Comparison of ENCODE assay signal across 8 mouse cellular contexts in genomic region chr9:56223429-56224051, GRCm38 (mm10). TPM values are rescaled to one million over a fixed set of nuclear protein-coding genes. Genes with fewer than 3 reads are reported as not detected.
A peak's percentile ranks its signal among the peaks of the same experiment; 100 is the strongest.
DNase-seq lines count a peak whose midpoint lies in the region; ATAC-seq and TF ChIP-seq lines count a peak whose summit lies in the region.
"Not testable (repeated sequence)": the region's sequence is repeated elsewhere in the genome, so short reads cannot be mapped to it uniquely, and the experiment has no call there.

No protein-coding gene starts in this region.

- TF ChIP-seq CTCF in lung, embryonic 14.5 days (IDR thresholded peaks at IDR 0.05; ENCODE audit: low read depth): not testable (repeated sequence)

- DNase-seq in adrenal gland, adult 8-10 months: peak; percentile 75
- not testable (repeated sequence) for DNase-seq in embryonic facial prominence, embryonic 14.5 days (ENCODE audit: low spot score); lung, embryonic 14.5 days
- DNase-seq in heart, adult 8-10 months (ENCODE audit: low spot score): peak; percentile 81
- DNase-seq in layer of hippocampus, postnatal 36 days: peak; percentile 85
- DNase-seq in testis, postnatal 14 days (ENCODE audit: low spot score): peak; percentile 73

- not testable (repeated sequence) for H3K4me1 ChIP-seq in embryonic facial prominence, embryonic 14.5 days (ENCODE audit: control insufficient read depth, insufficient read depth, low read length); intestine, embryonic 15.5 days (replicated peaks); lung, embryonic 14.5 days (ENCODE audit: insufficient read depth); neural tube, embryonic 14.5 days (ENCODE audit: control insufficient read depth, insufficient read depth, low read length)

- not testable (repeated sequence) for H3K27ac ChIP-seq in embryonic facial prominence, embryonic 14.5 days (replicated peaks; ENCODE audit: low read depth, low read length); intestine, embryonic 15.5 days; lung, embryonic 14.5 days (ENCODE audit: low read depth); neural tube, embryonic 14.5 days (ENCODE audit: low read depth, low read length)

- H3K36me3 ChIP-seq in embryonic facial prominence, embryonic 14.5 days (ENCODE audit: control insufficient read depth, insufficient read depth, low read length); neural tube, embryonic 14.5 days (ENCODE audit: control insufficient read depth, insufficient read depth, low read length): not testable (repeated sequence)
- H3K36me3 ChIP-seq in intestine, embryonic 15.5 days: peaks cover 10% of the 10 kb centered on the region; the same call in 1 of the 2 replicates
- H3K36me3 ChIP-seq in lung, embryonic 14.5 days (ENCODE audit: insufficient read depth): peaks cover 22% of the 10 kb centered on the region; the same call in 1 of the 2 replicates

- not testable (repeated sequence) for H3K27me3 ChIP-seq in embryonic facial prominence, embryonic 14.5 days (replicated peaks; ENCODE audit: control insufficient read depth, insufficient read depth, low read length); intestine, embryonic 15.5 days (replicated peaks); lung, embryonic 14.5 days (ENCODE audit: insufficient read depth, low read length); neural tube, embryonic 14.5 days (ENCODE audit: control insufficient read depth, insufficient read depth, low read length)

- ATAC-seq in embryonic facial prominence, embryonic 14.5 days (ENCODE audit: low read depth): peak; percentile 100
- ATAC-seq in intestine, embryonic 15.5 days: peak; percentile 100
- ATAC-seq in lung, embryonic 14.5 days (ENCODE audit: insufficient read depth): peak; percentile 100
- ATAC-seq in neural tube, embryonic 14.5 days (ENCODE audit: low read depth): peak; percentile 100

- H3K4me3 ChIP-seq in embryonic facial prominence, embryonic 14.5 days (ENCODE audit: low read depth, low read length): peak overlapping the region; percentile 25
- not testable (repeated sequence) for H3K4me3 ChIP-seq in intestine, embryonic 15.5 days (replicated peaks); lung, embryonic 14.5 days (ENCODE audit: low read depth, low read length); neural tube, embryonic 14.5 days (ENCODE audit: low read depth, low read length)

- 19% methylated on average over 16 of the region's 45 CpGs for WGBS in embryonic facial prominence, embryonic 14.5 days
- 32% methylated on average over 44 of the region's 45 CpGs for WGBS in intestine, embryonic 15.5 days
- 35% methylated on average over 32 of the region's 45 CpGs for WGBS in lung, embryonic 14.5 days
- 22% methylated on average over 35 of the region's 45 CpGs for WGBS in neural tube, embryonic 14.5 days

- not testable (repeated sequence) for H3K9ac ChIP-seq in embryonic facial prominence, embryonic 14.5 days (ENCODE audit: low read depth, low read length); intestine, embryonic 15.5 days; lung, embryonic 14.5 days; neural tube, embryonic 14.5 days (replicated peaks; ENCODE audit: low read depth, low read length)

- peak overlapping the region; percentile 43 for H3K4me2 ChIP-seq in embryonic facial prominence, embryonic 14.5 days (ENCODE audit: low read depth, low read length)
- peak overlapping the region; percentile 40 for H3K4me2 ChIP-seq in intestine, embryonic 15.5 days (replicated peaks)
- peak overlapping the region; percentile 31; the same call in 1 of the 2 replicates for H3K4me2 ChIP-seq in lung, embryonic 14.5 days
- not testable (repeated sequence) for H3K4me2 ChIP-seq in neural tube, embryonic 14.5 days (ENCODE audit: low read depth, low read length)

- H3K9me3 ChIP-seq in embryonic facial prominence, embryonic 14.5 days (ENCODE audit: control insufficient read depth, low read length); intestine, embryonic 15.5 days; lung, embryonic 14.5 days (ENCODE audit: low read depth, low read length); neural tube, embryonic 14.5 days (ENCODE audit: control insufficient read depth, low read length): not testable (repeated sequence)

RNA-seq across cellular contexts. Expression of gene Tspan3, which starts 58.3 kb away (rescaled TPM):
- total RNA-seq in adrenal gland, adult 8-10 months (2022): 100 to 1,000 TPM; 114 to 151 (median 125) TPM
- 509 and 543 TPM in 2 replicates for polyA plus RNA-seq in embryonic facial prominence, embryonic 14.5 days (2014; fragmentation: Nextera tagmentation; extraction: Ambion mirVana)
- 100 to 1,000 TPM; 189 to 223 (median 201) TPM for total RNA-seq in heart, adult 8-10 months (2022)
- polyA plus RNA-seq in intestine, embryonic 15.5 days (2015; fragmentation: Nextera tagmentation; extraction: Ambion mirVana): 404 and 411 TPM in 2 replicates
- total RNA-seq in layer of hippocampus, postnatal 36 days (2021): 100 to 1,000 TPM; 329 to 341 TPM
- 483 and 491 TPM in 2 replicates for polyA plus RNA-seq in lung, embryonic 14.5 days (2014; fragmentation: Nextera tagmentation; extraction: Ambion mirVana)
- 598 and 623 TPM in 2 replicates for polyA plus RNA-seq in neural tube, embryonic 14.5 days (2014; fragmentation: Nextera tagmentation; extraction: Ambion mirVana)
